Mouse (Mus musculus) gastrocnemius, postnatal 4 days (tissue): ENCODE measurements around the gene Phc1. TPM values are rescaled to one million over a fixed set of nuclear protein-coding genes. Genes with fewer than 3 reads are reported as not detected.

Experiments used
- DNase-seq, 2 experiments: peaks; one replicate each; pipeline ENCODE4 v3.0.0; 2021 to 2022; ENCODE audit warnings: low spot score in 2 of 2, mixed read lengths in 2 of 2
- total RNA-seq, 2 experiments: library from RNA; stranded (reverse); gene quantifications; 2 replicates each; pipeline ENCODE4 v1.2.3; 2021

The Phc1 gene
- total RNA-seq, 2 experiments from 2014 or later, result 24.3 to 24.8 TPM

- DNase-seq, result peak; percentile 77 to 89
Observed at GRCm38 (mm10) chr6:122339648-122340341, 566 bp downstream of the Phc1 start.

GRCm38 (mm10) chr6:122339047-122339647 lies 1.2 kb downstream of the Phc1 start:
- DNase-seq, result peak; percentile 38 to 65

GRCm38 (mm10) chr6:122337546-122337945 lies 2.8 kb downstream of the Phc1 start:
- no peak for DNase-seq

GRCm38 (mm10) chr6:122334786-122335340 lies 5.5 kb downstream of the Phc1 start:
- no peak for DNase-seq

GRCm38 (mm10) chr6:122333081-122333612 lies 7.2 kb downstream of the Phc1 start:
- DNase-seq, result no peak

- no peak for DNase-seq
Observed at GRCm38 (mm10) chr6:122325361-122325975, 14.9 kb downstream of the Phc1 start.

- no peak for DNase-seq
Observed at GRCm38 (mm10) chr6:122318726-122319125, 21.6 kb downstream of the Phc1 start.

GRCm38 (mm10) chr6:122310187-122310820 lies 30.1 kb downstream of the Phc1 start:
- no peak for DNase-seq

- DNase-seq, result no peak
Observed at GRCm38 (mm10) chr6:122309446-122309960, 30.9 kb downstream of the Phc1 start.

GRCm38 (mm10) chr6:122308505-122309393 lies 31.6 kb downstream of the Phc1 start, which contains the start of gene M6pr:
M6pr (plus strand) TSS chr6:122308720.
- DNase-seq, result peak; percentile 71 to 88

- DNase-seq, result no peak
Observed at GRCm38 (mm10) chr6:122308136-122308504, 32.2 kb downstream of the Phc1 start.

GRCm38 (mm10) chr6:122306707-122307106 lies 33.7 kb downstream of the Phc1 start:
- no peak for DNase-seq

GRCm38 (mm10) chr6:122304790-122305555 lies 35.4 kb downstream of the Phc1 start:
- no peak for DNase-seq

GRCm38 (mm10) chr6:122304355-122304754 lies 36.0 kb downstream of the Phc1 start:
- DNase-seq, result peak; percentile 60 to 75

- DNase-seq, result no peak
Observed at GRCm38 (mm10) chr6:122303526-122303925, 36.8 kb downstream of the Phc1 start.

GRCm38 (mm10) chr6:122302661-122303060 lies 37.7 kb downstream of the Phc1 start:
- DNase-seq, result no peak

GRCm38 (mm10) chr6:122302121-122302520 lies 38.2 kb downstream of the Phc1 start:
- DNase-seq, result no peak

- no peak for DNase-seq
Observed at GRCm38 (mm10) chr6:122299621-122300133, 40.7 kb downstream of the Phc1 start.

- no peak for DNase-seq
Observed at GRCm38 (mm10) chr6:122298223-122298609, 42.1 kb downstream of the Phc1 start.
